Mouse (Mus musculus): ENCODE data around the gene Ak1.

- no peak for TF ChIP-seq EP300 (IDR thresholded peaks at IDR 0.05)
- TF ChIP-seq CTCF (IDR thresholded peaks at IDR 0.05): peak; percentile 80
Measured at GRCm38 (mm10) chr2:32606161-32607142, 15.1 kb upstream of the Ak1 start.
